Mouse (Mus musculus) E14TG2a.4 (cell line): Measurements from ENCODE around the gene Poldip2.
"Not testable (repeated sequence)": the region's sequence is repeated elsewhere in the genome, so short reads cannot be mapped to it uniquely, and the experiment has no call there.

Experiments used
- H3K27me3 ChIP-seq: 2 replicates; pipeline ENCODE4 v1.6.1; 2014; ENCODE audit warnings: low read length, control low read depth; ENCODE audit not compliant: insufficient read depth
- H3K36me3 ChIP-seq: 2 replicates; pipeline ENCODE4 v1.6.1; 2014; ENCODE audit warnings: low read length, control low read depth; ENCODE audit not compliant: insufficient read depth
- H3K4me1 ChIP-seq: replicated peaks from 2 replicates; pipeline ENCODE4 v1.6.1; 2014; ENCODE audit warnings: low read depth, low read length, control low read depth
- H3K4me3 ChIP-seq: replicated peaks from 2 replicates; pipeline ENCODE4 v1.5.1; 2014; ENCODE audit warnings: mild to moderate bottlenecking, low read length
- H3K9me3 ChIP-seq: 2 replicates; pipeline ENCODE4 v1.6.1; 2014; ENCODE audit warnings: low read length, control low read depth
- CTCF ChIP-seq: conservative IDR thresholded peaks from 2 replicates; pipeline ENCODE4 v1.5.1; 2014; ENCODE audit warnings: low read length
- NANOG ChIP-seq: IDR thresholded peaks from 2 replicates; pipeline ENCODE4 v1.6.1; 2014; ENCODE audit warnings: borderline replicate concordance, low read length, mixed read lengths
- POU5F1 ChIP-seq: IDR thresholded peaks from 2 replicates; pipeline ENCODE4 v1.6.1; 2014; ENCODE audit warnings: low read length, borderline replicate concordance

Poldip2 gene

DNA sequence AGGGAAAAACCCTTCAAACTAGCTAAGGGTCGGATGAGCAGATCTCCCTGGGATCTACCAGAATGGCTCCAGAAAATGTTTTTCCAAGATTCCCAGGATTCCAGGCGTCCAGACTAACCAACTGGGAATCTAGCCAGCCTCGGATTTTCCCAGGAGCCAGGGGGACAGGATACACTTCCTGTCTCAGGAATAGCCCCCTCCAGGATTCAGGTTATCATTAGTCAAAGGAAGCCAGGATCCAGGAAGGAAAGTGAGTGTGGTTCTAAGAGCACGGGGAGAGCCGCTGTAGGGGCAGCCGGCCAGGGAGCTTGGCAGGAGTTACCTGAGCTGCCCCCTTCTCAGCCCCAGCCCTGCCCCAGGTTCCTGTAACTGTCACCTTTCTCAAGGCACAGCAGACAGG, 19.1 kb downstream of the Poldip2 start:
- H3K9me3 ChIP-seq, result no peaks in the 10 kb centered on the region
- H3K4me1 ChIP-seq, result peaks cover 48% of the 10 kb centered on the region
- H3K4me3 ChIP-seq, result no peak overlapping the region
- TF ChIP-seq CTCF (no peak), NANOG (no peak), POU5F1 (no peak)
- H3K36me3 ChIP-seq, result peaks cover 59% of the 10 kb centered on the region
- no peaks in the 10 kb centered on the region for H3K27me3 ChIP-seq

- H3K4me1 ChIP-seq, result peaks cover 48% of the 10 kb centered on the region
- H3K9me3 ChIP-seq, H3K27me3 ChIP-seq, H3K4me3 ChIP-seq: not testable (repeated sequence)
- peaks cover 54% of the 10 kb centered on the region for H3K36me3 ChIP-seq
Measured at GRCm38 (mm10) chr11:78531515-78531914, 19.5 kb downstream of the Poldip2 start.

DNA sequence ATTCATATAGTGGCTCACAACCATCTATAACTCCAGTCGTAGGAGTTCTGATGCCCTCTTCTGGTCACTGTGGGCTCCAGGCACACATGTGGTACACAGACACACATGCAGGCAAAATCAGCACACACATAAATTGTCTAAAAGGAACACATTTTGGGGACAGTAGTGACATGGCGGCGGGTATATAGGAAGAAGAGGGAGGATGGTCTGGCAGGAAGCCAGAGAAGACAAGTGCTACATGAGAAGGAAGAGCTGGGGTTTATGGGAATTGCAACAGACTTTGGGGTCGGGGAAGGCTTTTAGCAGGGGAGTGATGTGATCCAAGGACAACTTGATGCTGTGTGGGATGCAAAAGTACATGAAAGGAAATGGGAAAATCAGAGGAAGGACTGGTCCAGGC, 22.5 kb downstream of the Poldip2 start:
- TF ChIP-seq POU5F1 (no peak), NANOG (no peak), CTCF (no peak)
- Histone ChIP-seq H3K4me1 (peaks cover 69% of the 10 kb centered on the region), H3K36me3 (peaks cover 39% of the 10 kb centered on the region), H3K4me3 (peak overlapping the region; percentile 97), H3K27me3 (no peaks in the 10 kb centered on the region), H3K9me3 (no peaks in the 10 kb centered on the region)

DNA sequence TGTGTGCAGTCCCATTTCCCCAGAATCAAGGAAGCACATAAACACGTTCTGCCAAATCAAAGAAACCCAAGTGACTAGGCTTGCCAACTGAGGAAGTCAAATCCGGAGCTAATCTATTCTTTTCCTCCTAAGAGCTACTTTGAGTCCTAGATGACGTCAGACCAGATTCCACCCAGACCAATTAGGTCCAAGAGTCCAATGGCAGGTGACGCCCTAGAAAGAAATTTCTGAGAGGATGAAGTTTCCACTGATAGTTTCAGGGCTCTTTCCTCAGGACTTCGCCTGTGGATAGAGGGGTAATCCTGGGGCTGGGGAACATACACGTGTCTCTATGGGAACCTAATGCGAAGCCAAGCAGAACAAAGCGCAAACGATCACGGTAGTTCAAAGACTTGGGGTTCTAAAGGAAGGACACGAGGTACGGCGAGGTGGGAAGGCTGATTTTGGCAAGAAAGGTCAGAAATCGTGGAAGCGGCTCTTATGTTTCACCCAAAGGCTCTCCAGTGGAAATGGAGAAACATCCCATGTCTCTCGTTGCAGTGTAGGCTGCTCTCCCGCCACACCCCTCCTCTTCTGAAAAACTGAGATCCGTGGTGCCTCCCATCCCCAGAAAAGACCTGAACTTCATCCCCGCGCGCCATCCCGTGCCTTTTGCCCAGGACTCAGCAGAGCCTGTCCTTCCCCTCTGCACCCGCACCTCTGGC, 23.5 kb downstream of the Poldip2 start:
- peaks cover 63% of the 10 kb centered on the region for H3K4me1 ChIP-seq
- peaks cover 39% of the 10 kb centered on the region for H3K36me3 ChIP-seq
- H3K4me3 ChIP-seq, result peak overlapping the region; percentile 97
- no peaks in the 10 kb centered on the region for H3K9me3 ChIP-seq
- no peaks in the 10 kb centered on the region for H3K27me3 ChIP-seq
- TF ChIP-seq NANOG (no peak), POU5F1 (no peak), CTCF (no peak)

DNA sequence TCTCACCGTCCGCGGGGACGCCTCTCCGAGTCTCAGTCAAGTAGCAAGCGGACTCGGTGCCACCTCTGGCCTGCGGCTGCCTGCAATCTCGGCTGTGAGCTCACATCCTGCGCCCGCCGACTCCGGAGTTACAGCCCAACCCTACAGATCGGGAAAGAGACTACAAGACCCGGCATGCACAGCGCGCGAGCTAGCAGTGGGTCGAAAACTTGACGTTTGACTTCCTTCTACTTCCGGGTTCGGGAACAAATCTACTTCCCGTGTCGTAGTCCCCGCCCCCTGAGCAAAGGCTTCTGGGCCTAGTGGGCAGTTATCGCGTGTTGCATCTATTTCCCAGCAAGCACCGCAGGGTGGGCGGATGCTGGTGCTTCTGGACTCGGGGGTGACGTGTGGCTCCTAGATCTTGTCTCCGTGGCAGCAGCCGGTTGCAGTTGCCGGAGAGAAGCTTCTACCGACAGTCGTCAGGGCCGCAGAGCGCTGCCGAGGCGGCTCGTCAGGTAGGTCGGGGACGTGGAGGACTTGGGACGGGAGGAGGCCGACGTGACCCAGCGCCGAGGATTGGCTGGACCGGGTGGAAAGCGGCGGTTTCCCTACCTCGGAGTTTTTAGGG, 24.2 kb downstream of the Poldip2 start, which contains the start of the genes Tnfaip1 and Ift20:
Gene Tnfaip1 (minus strand): TSS at position 253 of the 610 bp plus-strand sequence.
Gene Ift20 (plus strand): TSS at position 282 of the 610 bp plus-strand sequence.
- Histone ChIP-seq H3K4me1 (peaks cover 59% of the 10 kb centered on the region), H3K36me3 (peaks cover 40% of the 10 kb centered on the region), H3K9me3 (no peaks in the 10 kb centered on the region), H3K27me3 (no peaks in the 10 kb centered on the region), H3K4me3 (peak within 1 kb of the TSS; percentile 97)
- TF ChIP-seq CTCF (no peak), POU5F1 (no peak), NANOG (no peak)

- no peak for TF ChIP-seq POU5F1
- no peak for TF ChIP-seq CTCF
- no peak for TF ChIP-seq NANOG
- peaks cover 45% of the 10 kb centered on the region for H3K36me3 ChIP-seq
- no peaks in the 10 kb centered on the region for H3K27me3 ChIP-seq
- H3K9me3 ChIP-seq, result no peaks in the 10 kb centered on the region
- H3K4me3 ChIP-seq, result peak overlapping the region; percentile 97
- H3K4me1 ChIP-seq, result peaks cover 55% of the 10 kb centered on the region
Measured at GRCm38 (mm10) chr11:78536690-78537084, 24.7 kb downstream of the Poldip2 start.

GRCm38 (mm10) chr11:78540358-78540757, 28.4 kb downstream of the Poldip2 start:
- H3K27me3 ChIP-seq, result no peaks in the 10 kb centered on the region
- H3K4me1 ChIP-seq, result peaks cover 55% of the 10 kb centered on the region
- no peaks in the 10 kb centered on the region for H3K9me3 ChIP-seq
- TF ChIP-seq NANOG (no peak), CTCF (no peak), POU5F1 (no peak)
- H3K4me3 ChIP-seq, result no peak overlapping the region
- peaks cover 70% of the 10 kb centered on the region for H3K36me3 ChIP-seq

DNA sequence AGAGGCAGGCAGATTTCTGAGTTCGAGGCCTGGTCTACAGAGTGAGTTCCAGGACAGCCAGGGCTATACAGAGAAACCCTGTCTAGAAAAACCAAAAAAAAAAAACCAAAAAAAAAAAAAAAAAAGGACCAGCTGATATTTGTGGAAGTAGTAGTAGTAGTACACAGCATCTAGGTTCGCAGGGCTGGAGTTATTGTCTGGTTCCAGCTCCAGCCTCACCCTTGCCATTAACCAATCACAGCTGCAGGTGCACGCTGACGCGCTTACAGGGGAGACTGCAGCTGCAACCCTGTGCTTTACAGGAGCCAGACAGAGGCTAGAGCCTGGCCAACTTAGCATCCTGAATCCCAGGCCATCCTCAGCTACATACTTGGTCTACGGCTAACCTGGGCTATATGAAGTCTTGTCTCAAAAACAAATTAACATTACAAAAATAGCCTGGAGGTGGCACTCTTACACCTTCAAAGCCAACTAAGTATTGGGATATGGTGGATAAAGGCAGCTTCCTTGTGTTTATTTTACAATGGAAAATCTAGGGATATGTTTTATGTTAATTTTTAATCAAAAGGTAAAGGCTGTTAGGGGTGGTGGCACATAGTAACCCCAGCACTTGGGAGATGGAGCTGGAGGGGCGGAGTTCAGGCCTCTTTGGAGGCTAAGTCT, 32.6 kb downstream of the Poldip2 start:
- H3K36me3 ChIP-seq, result peaks cover 89% of the 10 kb centered on the region
- peaks cover 70% of the 10 kb centered on the region for H3K4me1 ChIP-seq
- TF ChIP-seq POU5F1, result no peak
- no peak for TF ChIP-seq NANOG
- no peak for TF ChIP-seq CTCF
- H3K27me3 ChIP-seq, result no peaks in the 10 kb centered on the region
- H3K9me3 ChIP-seq, result no peaks in the 10 kb centered on the region
- H3K4me3 ChIP-seq, result no peak overlapping the region

- Histone ChIP-seq H3K4me1 (peaks cover 70% of the 10 kb centered on the region), H3K27me3 (no peaks in the 10 kb centered on the region), H3K36me3 (peaks cover 83% of the 10 kb centered on the region), H3K4me3 (no peak overlapping the region; the same call in 1 of the 2 replicates), H3K9me3 (no peaks in the 10 kb centered on the region)
- no peak for TF ChIP-seq POU5F1
Measured at GRCm38 (mm10) chr11:78545181-78545580, 33.2 kb downstream of the Poldip2 start.
